9 mouse cellular contexts compared by ENCODE assay signal in the genomic region with DNA sequence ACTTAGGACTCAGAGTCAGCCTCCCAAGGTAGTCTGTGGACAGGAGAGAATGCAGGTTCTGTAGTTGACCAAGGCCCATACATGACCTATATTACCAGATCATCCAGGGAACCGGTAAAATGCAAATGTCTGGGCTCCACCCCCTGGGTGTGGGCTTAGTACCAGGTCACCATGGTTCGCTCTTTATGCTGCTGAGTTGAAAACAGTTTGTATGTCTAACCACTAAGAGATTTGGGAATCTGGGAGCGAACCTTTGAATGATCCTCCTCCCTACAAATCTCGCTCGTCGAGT. TPM values are rescaled to one million over a fixed set of nuclear protein-coding genes. Genes with fewer than 3 reads are reported as not detected.
A peak's percentile ranks its signal among the peaks of the same experiment; 100 is the strongest.
DNase-seq lines count a peak whose midpoint lies in the region; ATAC-seq and TF ChIP-seq lines count a peak whose summit lies in the region.
"Had no signal": no experiment of that assay in that cellular context is flagged by ENCODE, and none has a peak within 500 bp of the region (broad histone marks: within the 10 kb centered on the region; RNA-seq: fewer than 3 reads in every experiment).

No protein-coding gene starts in this region.

- peak overlapping the region; percentile 9; the same call in 1 of the 2 replicates for H3K27ac ChIP-seq in forebrain, embryonic 10.5 days
- H3K27ac ChIP-seq in forebrain, embryonic 11.5 days (ENCODE audit: low read depth, low read length), result no peak overlapping the region
- H3K27ac ChIP-seq in lung, embryonic 16.5 days (ENCODE audit: low read length), result no peak overlapping the region
- H3K27ac ChIP-seq in kidney, postnatal 0 days, result peak overlapping the region; percentile 100; the same call in 1 of the 2 replicates
- H3K27ac ChIP-seq in stomach, embryonic 14.5 days (ENCODE audit: low read length), result no peak overlapping the region

- no peaks in the 10 kb centered on the region for H3K9me3 ChIP-seq in forebrain, embryonic 10.5 days
- no peaks in the 10 kb centered on the region for H3K9me3 ChIP-seq in forebrain, embryonic 11.5 days (ENCODE audit: control insufficient read depth, low read length)
- H3K9me3 ChIP-seq in lung, embryonic 16.5 days (ENCODE audit: control insufficient read depth, low read length), result no peaks in the 10 kb centered on the region
- H3K9me3 ChIP-seq in kidney, postnatal 0 days (replicated peaks; ENCODE audit: low read length), result no peaks in the 10 kb centered on the region
- no peaks in the 10 kb centered on the region for H3K9me3 ChIP-seq in stomach, embryonic 14.5 days (ENCODE audit: control insufficient read depth, low read depth, low read length)

- TF ChIP-seq CTCF in kidney, postnatal 0 days (IDR thresholded peaks at IDR 0.05; ENCODE audit: low read depth), result no peak

- peaks cover 23% of the 10 kb centered on the region for H3K36me3 ChIP-seq in forebrain, embryonic 10.5 days (replicated peaks)
- no peaks in the 10 kb centered on the region for H3K36me3 ChIP-seq in forebrain, embryonic 11.5 days (ENCODE audit: control insufficient read depth, insufficient read depth, low read length)
- no peaks in the 10 kb centered on the region for H3K36me3 ChIP-seq in lung, embryonic 16.5 days (ENCODE audit: control insufficient read depth, insufficient read depth, low read length)
- no peaks in the 10 kb centered on the region for H3K36me3 ChIP-seq in kidney, postnatal 0 days (ENCODE audit: insufficient read depth, low read length)
- H3K36me3 ChIP-seq in stomach, embryonic 14.5 days (ENCODE audit: control insufficient read depth, insufficient read depth, low read length), result no peaks in the 10 kb centered on the region

- H3K4me1 ChIP-seq in forebrain, embryonic 10.5 days, result peaks cover 78% of the 10 kb centered on the region
- peaks cover 30% of the 10 kb centered on the region for H3K4me1 ChIP-seq in forebrain, embryonic 11.5 days (replicated peaks; ENCODE audit: control insufficient read depth, insufficient read depth, low read length)
- peaks cover 43% of the 10 kb centered on the region for H3K4me1 ChIP-seq in lung, embryonic 16.5 days (replicated peaks; ENCODE audit: control insufficient read depth, insufficient read depth, low read length)
- H3K4me1 ChIP-seq in kidney, postnatal 0 days (replicated peaks; ENCODE audit: insufficient read depth, low read length), result peaks cover 39% of the 10 kb centered on the region
- H3K4me1 ChIP-seq in stomach, embryonic 14.5 days (ENCODE audit: control insufficient read depth, insufficient read depth, low read length), result peaks cover 40% of the 10 kb centered on the region

- H3K4me3 ChIP-seq in forebrain, embryonic 10.5 days, result peak overlapping the region; percentile 96; the same call in 1 of the 2 replicates
- no peak overlapping the region for H3K4me3 ChIP-seq in forebrain, embryonic 11.5 days (ENCODE audit: low read depth, low read length)
- H3K4me3 ChIP-seq in lung, embryonic 16.5 days (ENCODE audit: low read length), result no peak overlapping the region
- H3K4me3 ChIP-seq in kidney, postnatal 0 days (replicated peaks; ENCODE audit: low read depth, low read length), result no peak overlapping the region
- H3K4me3 ChIP-seq in stomach, embryonic 14.5 days (ENCODE audit: low read depth, low read length), result no peak overlapping the region

- 77% methylated on average over 6 of the region's 6 CpGs for WGBS in forebrain, embryonic 10.5 days
- 72% methylated on average over 6 of the region's 6 CpGs for WGBS in forebrain, embryonic 11.5 days
- 63% methylated on average over 6 of the region's 6 CpGs for WGBS in lung, embryonic 16.5 days
- WGBS in kidney, postnatal 0 days, result 65% methylated on average over 6 of the region's 6 CpGs
- 67% methylated on average over 6 of the region's 6 CpGs for WGBS in stomach, embryonic 14.5 days

- no peak for DNase-seq in forebrain, embryonic 10.5 days (ENCODE audit: extremely low spot score, low spot score)
- no peak for DNase-seq in forebrain, embryonic 11.5 days (ENCODE audit: low spot score)
- no peak for DNase-seq in lung, postnatal 25 days (ENCODE audit: low spot score)
- DNase-seq in kidney, postnatal 0 days (ENCODE audit: low spot score), result no peak
- no peak for DNase-seq in testis, postnatal 14 days (ENCODE audit: low spot score)
- DNase-seq in ovary, adult 18-20 months (ENCODE audit: low spot score), result no peak
- DNase-seq: B cell, adult 2 months had no signal

- ATAC-seq in forebrain, embryonic 11.5 days (replicated peaks; ENCODE audit: low FRiP score), result no peak
- no peak for ATAC-seq in lung, embryonic 16.5 days (ENCODE audit: low read depth)
- ATAC-seq in kidney, postnatal 0 days (replicated peaks; ENCODE audit: low FRiP score, low read depth), result no peak
- no peak for ATAC-seq in stomach, embryonic 14.5 days (ENCODE audit: insufficient number of reproducible peaks, insufficient read depth, low FRiP score, low read depth)

- no peak overlapping the region for H3K9ac ChIP-seq in forebrain, embryonic 11.5 days (ENCODE audit: low read length)
- H3K9ac ChIP-seq in lung, embryonic 16.5 days (ENCODE audit: low read length), result peak overlapping the region; percentile 17
- H3K9ac ChIP-seq in kidney, postnatal 0 days (ENCODE audit: low read depth, low read length), result 0 out of 2 replicates have a peak overlapping the region, but pooled peaks have one; percentile 39
- H3K9ac ChIP-seq in stomach, embryonic 14.5 days (replicated peaks; ENCODE audit: low read depth, low read length), result no peak overlapping the region

- H3K27me3 ChIP-seq in forebrain, embryonic 10.5 days (ENCODE audit: poor library complexity, severe bottlenecking), result no peaks in the 10 kb centered on the region
- no peaks in the 10 kb centered on the region for H3K27me3 ChIP-seq in forebrain, embryonic 11.5 days (ENCODE audit: control insufficient read depth, insufficient read depth, low read length)
- no peaks in the 10 kb centered on the region for H3K27me3 ChIP-seq in lung, embryonic 16.5 days (ENCODE audit: control insufficient read depth, insufficient read depth, low read depth, low read length)
- no peaks in the 10 kb centered on the region for H3K27me3 ChIP-seq in kidney, postnatal 0 days (ENCODE audit: insufficient read depth, low read length)
- H3K27me3 ChIP-seq in stomach, embryonic 14.5 days (ENCODE audit: control insufficient read depth, insufficient read depth, low read length), result no peaks in the 10 kb centered on the region

- no peak overlapping the region for H3K4me2 ChIP-seq in forebrain, embryonic 11.5 days (ENCODE audit: low read depth, low read length, severe bottlenecking)
- H3K4me2 ChIP-seq in lung, embryonic 16.5 days (ENCODE audit: low read depth, low read length), result peak overlapping the region; percentile 7; the same call in 1 of the 2 replicates
- H3K4me2 ChIP-seq in kidney, postnatal 0 days (ENCODE audit: low read length), result peak overlapping the region; percentile 92; the same call in 1 of the 2 replicates
- peak overlapping the region; percentile 76; the same call in 1 of the 2 replicates for H3K4me2 ChIP-seq in stomach, embryonic 14.5 days (replicated peaks; ENCODE audit: low read depth, low read length)

RNA-seq across cellular contexts. Expression of gene Anp32a, which starts 5.2 kb away (rescaled TPM):
- 224 and 281 TPM in 2 replicates for polyA plus RNA-seq in forebrain, embryonic 10.5 days (2016; fragmentation: Nextera tagmentation; extraction: Ambion mirVana)
- polyA plus RNA-seq in forebrain, embryonic 11.5 days (2014; fragmentation: Nextera tagmentation; extraction: Ambion mirVana), result 145 and 184 TPM in 2 replicates
- polyA plus RNA-seq in lung, embryonic 16.5 days (2015; fragmentation: Nextera tagmentation; extraction: Ambion mirVana), result 195 and 205 TPM in 2 replicates
- 139 and 166 TPM in 2 replicates for polyA plus RNA-seq in kidney, postnatal 0 days (2015; fragmentation: Nextera tagmentation; extraction: Ambion mirVana)
- 108 and 118 TPM in 2 replicates for polyA plus RNA-seq in stomach, embryonic 14.5 days (2014; fragmentation: Nextera tagmentation; extraction: Ambion mirVana)

Comparison
In these comparisons a context has a peak if more than half of its experiments do, and no peak if none do; other contexts are left out.
1. H3K27ac ChIP-seq: peak in forebrain, embryonic 10.5 days (single experiment) and kidney, postnatal 0 days (single experiment); none in forebrain, embryonic 11.5 days (single experiment), lung, embryonic 16.5 days (single experiment) and stomach, embryonic 14.5 days (single experiment).
2. H3K9ac ChIP-seq: peak in lung, embryonic 16.5 days (single experiment) and kidney, postnatal 0 days (single experiment); none in forebrain, embryonic 11.5 days (single experiment) and stomach, embryonic 14.5 days (single experiment).